Mouse (Mus musculus): ENCODE data around the gene Dnajb4. TPM values are rescaled to one million over a fixed set of nuclear protein-coding genes. Genes with fewer than 3 reads are reported as not detected.

Dnajb4 gene
- 194 TPM for polyA plus RNA-seq (2014; fragmentation: Illumina TruSeq; extraction: RNeasy Lipid Tissue Mini Kit (QIAGEN cat#74804))

DNA sequence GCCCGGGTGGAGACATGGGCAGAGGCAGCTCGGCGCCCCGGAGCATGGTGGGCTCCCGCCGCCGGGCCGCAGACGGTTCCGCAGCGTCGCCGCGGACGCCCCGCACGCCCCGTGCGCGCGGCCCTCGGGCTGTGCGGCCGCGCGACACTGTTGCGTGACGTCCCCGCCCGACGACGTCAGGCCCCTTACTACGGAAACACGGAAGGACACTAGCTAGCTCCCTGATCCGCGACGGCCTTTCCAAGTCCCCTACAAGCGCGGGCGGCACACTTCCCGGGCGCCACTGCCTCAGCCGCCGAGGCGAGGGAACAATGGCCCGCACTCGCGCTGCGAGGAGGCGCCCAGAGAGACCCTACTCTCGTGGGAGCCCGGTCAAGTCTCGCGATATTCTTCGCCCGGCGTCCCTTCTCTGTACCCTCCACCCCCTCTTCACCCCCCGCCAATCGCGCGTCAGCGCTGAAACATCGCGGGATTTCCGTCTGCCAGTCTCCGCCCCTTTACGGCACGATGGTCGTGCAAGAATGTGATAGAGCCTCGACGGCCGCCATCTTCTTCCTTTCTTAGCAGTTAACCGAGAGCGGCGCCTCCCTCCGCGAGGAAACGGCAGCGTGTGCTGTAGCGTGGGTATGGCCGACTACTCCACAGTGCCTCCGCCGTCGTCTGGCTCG lies at the start of gene Dnajb4, which contains the start of gene Fubp1:
Gene Dnajb4 (minus strand): TSS at position 336 of the 668 bp plus-strand sequence.
Gene Fubp1 (plus strand): TSS at position 456 of the 668 bp plus-strand sequence.

GRCm38 (mm10) chr3:152166099-152166423 lies 44.0 kb downstream of the Dnajb4 start, which contains the start of gene Gipc2:
Gipc2 (minus strand) TSS chr3:152166230.

Other genes starting within 250 kb of the Dnajb4 start
- 4.9 TPM for gene Gipc2, start 44.1 kb downstream of the Dnajb4 start, polyA plus RNA-seq (2014; fragmentation: Illumina TruSeq; extraction: RNeasy Lipid Tissue Mini Kit (QIAGEN cat#74804))
- 262 TPM for gene Fubp1, start 120 bp upstream of the Dnajb4 start, polyA plus RNA-seq (2014; fragmentation: Illumina TruSeq; extraction: RNeasy Lipid Tissue Mini Kit (QIAGEN cat#74804))
- 309 TPM for gene Nexn, start 56.0 kb upstream of the Dnajb4 start, polyA plus RNA-seq (2014; fragmentation: Illumina TruSeq; extraction: RNeasy Lipid Tissue Mini Kit (QIAGEN cat#74804))
- 36.9 TPM for gene Miga1, start 130.1 kb upstream of the Dnajb4 start, polyA plus RNA-seq (2014; fragmentation: Illumina TruSeq; extraction: RNeasy Lipid Tissue Mini Kit (QIAGEN cat#74804))
- 129 TPM for gene Usp33, start 136.2 kb upstream of the Dnajb4 start, polyA plus RNA-seq (2014; fragmentation: Illumina TruSeq; extraction: RNeasy Lipid Tissue Mini Kit (QIAGEN cat#74804))
- 96.5 TPM for gene Zzz3, start 185.2 kb upstream of the Dnajb4 start, polyA plus RNA-seq (2014; fragmentation: Illumina TruSeq; extraction: RNeasy Lipid Tissue Mini Kit (QIAGEN cat#74804))